Mouse (Mus musculus): ENCODE data around the gene Nox1.

DNA sequence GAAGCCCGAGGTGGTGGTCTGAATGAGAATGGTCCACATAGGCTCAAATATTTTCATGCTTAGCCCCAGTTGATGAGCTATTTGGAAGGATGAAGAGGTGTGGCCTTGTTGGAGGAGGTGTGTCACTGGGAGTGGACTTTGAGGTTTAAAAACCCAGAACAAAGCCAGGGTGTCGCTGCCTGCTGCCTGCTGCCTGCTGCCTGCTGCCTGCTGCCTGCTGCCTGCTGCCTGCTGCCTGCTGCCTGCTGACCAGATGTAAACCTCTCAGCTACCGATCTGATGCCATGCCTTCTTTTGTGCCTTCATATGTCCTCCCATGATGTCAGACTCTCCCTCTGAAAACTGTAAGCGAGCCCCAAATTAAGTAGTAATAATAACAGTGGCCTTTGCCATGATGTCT is at the start of gene Nox1:
- no peak for TF ChIP-seq ELF1 (IDR thresholded peaks at IDR 0.05; ENCODE audit: low read depth, low read length)
- no peak for TF ChIP-seq CTCF (IDR thresholded peaks at IDR 0.05 in 2 of 3, conservative IDR thresholded peaks at IDR 0.05 in 1 of 3; ENCODE audit: control insufficient read depth in 1 of 3, insufficient read depth in 1 of 3, low read depth in 2 of 3, low read length in 3 of 3, poor library complexity in 1 of 3, severe bottlenecking in 1 of 3)
- no peak for TF ChIP-seq JUND (IDR thresholded peaks at IDR 0.05; ENCODE audit: low read depth, low read length)
- TF ChIP-seq EP300 (IDR thresholded peaks at IDR 0.05; ENCODE audit: low read depth in 1 of 2, low read length in 2 of 2) = no peak
- TF ChIP-seq CHD2 (IDR thresholded peaks at IDR 0.05; ENCODE audit: low read length) = no peak
- TF ChIP-seq POLR2A (IDR thresholded peaks at IDR 0.05; ENCODE audit: control insufficient read depth in 1 of 2, insufficient read depth in 1 of 2, low read depth in 1 of 2, low read length in 2 of 2, poor library complexity in 1 of 2) = no peak
- no peak for TF ChIP-seq RAD21 (IDR thresholded peaks at IDR 0.05; ENCODE audit: low read depth, low read length)
- no peak for TF ChIP-seq USF1 (IDR thresholded peaks at IDR 0.05; ENCODE audit: low read depth, low read length)
- no peak for TF ChIP-seq TCF12 (IDR thresholded peaks at IDR 0.05; ENCODE audit: low read depth, low read length)
